Mouse (Mus musculus) ES-Bruce4 (cell line): ENCODE measurements around the gene Plscr4. TPM values are rescaled to one million over a fixed set of nuclear protein-coding genes. Genes with fewer than 3 reads are reported as not detected.

Experiments
- H3K27ac ChIP-seq: 2 replicates; pipeline ENCODE4 v1.5.1; 2012; ENCODE audit warnings: low read length, inconsistent platforms; ENCODE audit not compliant: insufficient read depth
- H3K27me3 ChIP-seq: 2 replicates; pipeline ENCODE4 v1.6.1; 2012; ENCODE audit warnings: mild to moderate bottlenecking, low read length, inconsistent platforms; ENCODE audit not compliant: control insufficient read depth, poor library complexity, insufficient read depth, severe bottlenecking
- H3K36me3 ChIP-seq: 2 replicates; pipeline ENCODE4 v1.6.1; 2012; ENCODE audit warnings: inconsistent platforms, mild to moderate bottlenecking, low read length, moderate library complexity; ENCODE audit not compliant: control insufficient read depth, poor library complexity, insufficient read depth, severe bottlenecking
- H3K4me1 ChIP-seq: one replicate; pipeline ENCODE4 v1.8.1; 2011; ENCODE audit warnings: low read length; ENCODE audit not compliant: control insufficient read depth, insufficient read depth
- H3K4me3 ChIP-seq: 2 replicates; pipeline ENCODE4 v1.5.1; 2011; ENCODE audit warnings: low read depth, mild to moderate bottlenecking, low read length
- H3K9ac ChIP-seq: 2 replicates; pipeline ENCODE4 v1.6.1; 2012; ENCODE audit warnings: low read depth, mild to moderate bottlenecking, inconsistent platforms; ENCODE audit not compliant: poor library complexity, severe bottlenecking
- H3K9me3 ChIP-seq: replicated peaks from 2 replicates; pipeline ENCODE4 v1.6.1; 2012; ENCODE audit warnings: mild to moderate bottlenecking, low read length, inconsistent platforms; ENCODE audit not compliant: control insufficient read depth, poor library complexity, insufficient read depth, severe bottlenecking
- CTCF ChIP-seq: IDR thresholded peaks from one replicate; pipeline ENCODE4 v1.8.1; 2011; ENCODE audit warnings: low read depth, low read length
- EP300 ChIP-seq: IDR thresholded peaks from 2 replicates; pipeline ENCODE4 v1.6.1; 2011; ENCODE audit warnings: low read depth, low read length; ENCODE audit not compliant: insufficient read depth
- POLR2A ChIP-seq: IDR thresholded peaks from one replicate; pipeline ENCODE4 v1.8.1; 2011; ENCODE audit warnings: low read length; ENCODE audit not compliant: insufficient read depth
- polyA plus RNA-seq: library from polyadenylated mRNA; stranded (reverse); fragments of >200 nt; gene quantifications from 2 replicates; pipeline ENCODE4 v1.2.4, GENCODE M21; 2011; ENCODE audit warnings: low read depth; ENCODE audit not compliant: missing spikeins, insufficient read depth, insufficient read length

Plscr4 gene
- polyA plus RNA-seq, 1 experiment, result not detected

DNA sequence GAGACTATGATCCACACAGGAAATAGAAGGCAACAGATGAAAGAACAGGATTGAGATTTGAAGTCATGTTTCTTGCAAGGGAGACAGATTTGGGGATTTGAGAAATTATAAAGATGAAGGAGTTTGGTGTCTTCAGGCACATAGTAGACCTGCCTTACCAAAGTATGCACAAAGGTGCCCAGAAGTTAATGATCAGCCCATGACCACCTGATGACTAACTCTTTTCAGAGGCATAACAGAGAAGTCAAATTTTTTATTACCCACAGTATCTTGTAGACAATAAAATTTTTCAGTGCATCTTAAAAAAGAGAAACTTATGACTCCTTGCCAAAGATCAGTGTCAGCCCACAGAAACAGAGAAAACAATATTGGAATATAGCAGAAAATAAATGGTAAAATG lies 12.6 kb upstream of the Plscr4 start:
- no peaks in the 10 kb centered on the region for H3K36me3 ChIP-seq
- no peaks in the 10 kb centered on the region for H3K27me3 ChIP-seq
- no peak overlapping the region for H3K9ac ChIP-seq
- H3K4me3 ChIP-seq, result no peak overlapping the region
- no peaks in the 10 kb centered on the region for H3K4me1 ChIP-seq
- no peaks in the 10 kb centered on the region for H3K9me3 ChIP-seq
- no peak overlapping the region for H3K27ac ChIP-seq
- no peak for TF ChIP-seq POLR2A
- no peak for TF ChIP-seq EP300
- no peak for TF ChIP-seq CTCF

DNA sequence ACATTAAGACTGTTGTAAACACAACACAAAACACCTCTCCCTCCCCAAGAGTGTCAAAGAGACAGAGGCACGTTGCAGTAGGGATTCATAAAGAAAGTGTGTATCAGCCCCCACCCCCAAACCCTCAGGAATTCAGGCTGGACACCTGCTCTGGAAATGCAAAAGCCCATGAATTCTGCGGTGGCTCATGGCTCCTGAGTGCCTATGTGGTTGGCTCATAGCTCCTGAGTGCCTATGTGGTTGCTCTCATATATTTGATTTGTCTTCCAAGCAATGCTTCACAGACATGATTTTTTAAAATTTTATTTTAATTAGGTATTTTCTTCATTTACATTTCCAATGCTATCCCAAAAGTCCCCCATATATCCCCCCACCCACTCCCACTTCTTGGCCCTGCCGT lies 568 bp upstream of the Plscr4 start:
- no peaks in the 10 kb centered on the region for H3K36me3 ChIP-seq
- TF ChIP-seq CTCF (no peak), EP300 (no peak), POLR2A (no peak)
- no peak overlapping the region for H3K4me3 ChIP-seq
- H3K9me3 ChIP-seq, result no peaks in the 10 kb centered on the region
- H3K27ac ChIP-seq, result no peak overlapping the region
- no peaks in the 10 kb centered on the region for H3K4me1 ChIP-seq
- H3K9ac ChIP-seq, result no peak overlapping the region
- H3K27me3 ChIP-seq, result peaks cover 2% of the 10 kb centered on the region; the same call in 1 of the 2 replicates

- TF ChIP-seq EP300, result no peak
- no peak for TF ChIP-seq POLR2A
- peak overlapping the region; percentile 67 for H3K9ac ChIP-seq
- H3K36me3 ChIP-seq, result no peaks in the 10 kb centered on the region
- no peak overlapping the region for H3K27ac ChIP-seq
- no peaks in the 10 kb centered on the region for H3K4me1 ChIP-seq
- no peaks in the 10 kb centered on the region for H3K9me3 ChIP-seq
- H3K4me3 ChIP-seq, result peak overlapping the region; percentile 45
- H3K27me3 ChIP-seq, result peaks cover 2% of the 10 kb centered on the region; the same call in 1 of the 2 replicates
These were observed 858 bp downstream of the Plscr4 start for GRCm38 (mm10) chr9:92458059-92458402.

- Histone ChIP-seq H3K9ac (no peak overlapping the region), H3K9me3 (no peaks in the 10 kb centered on the region), H3K4me3 (no peak overlapping the region), H3K36me3 (no peaks in the 10 kb centered on the region), H3K27ac (no peak overlapping the region), H3K27me3 (peaks cover 2% of the 10 kb centered on the region; the same call in 1 of the 2 replicates), H3K4me1 (no peaks in the 10 kb centered on the region)
- no peak for TF ChIP-seq POLR2A
- no peak for TF ChIP-seq EP300
- no peak for TF ChIP-seq CTCF
These were observed 1.2 kb downstream of the Plscr4 start for GRCm38 (mm10) chr9:92458418-92458817.

DNA sequence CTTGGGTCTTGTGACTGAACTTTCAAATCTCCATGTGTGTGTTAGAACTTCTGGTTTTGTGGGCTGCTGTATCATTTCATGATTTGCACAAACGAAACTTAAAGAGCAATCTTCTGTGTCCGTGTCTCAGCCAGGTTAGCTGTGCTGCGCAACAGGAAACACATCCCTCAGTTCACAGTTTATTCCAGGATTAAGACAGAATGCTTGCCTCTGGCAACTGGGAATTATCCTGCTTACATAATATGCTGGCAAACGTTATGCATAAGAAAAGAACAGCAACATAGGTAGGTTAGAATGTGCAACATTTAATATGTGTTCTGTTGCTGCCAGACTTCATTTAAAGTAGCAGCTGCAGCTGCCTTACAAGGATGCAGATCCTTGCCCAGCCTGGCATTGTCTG lies 10.6 kb downstream of the Plscr4 start:
- Histone ChIP-seq H3K36me3 (no peaks in the 10 kb centered on the region), H3K4me3 (no peak overlapping the region), H3K9ac (no peak overlapping the region), H3K27ac (no peak overlapping the region), H3K4me1 (no peaks in the 10 kb centered on the region), H3K9me3 (no peaks in the 10 kb centered on the region), H3K27me3 (no peaks in the 10 kb centered on the region)
- TF ChIP-seq CTCF, result no peak
- no peak for TF ChIP-seq POLR2A
- no peak for TF ChIP-seq EP300

DNA sequence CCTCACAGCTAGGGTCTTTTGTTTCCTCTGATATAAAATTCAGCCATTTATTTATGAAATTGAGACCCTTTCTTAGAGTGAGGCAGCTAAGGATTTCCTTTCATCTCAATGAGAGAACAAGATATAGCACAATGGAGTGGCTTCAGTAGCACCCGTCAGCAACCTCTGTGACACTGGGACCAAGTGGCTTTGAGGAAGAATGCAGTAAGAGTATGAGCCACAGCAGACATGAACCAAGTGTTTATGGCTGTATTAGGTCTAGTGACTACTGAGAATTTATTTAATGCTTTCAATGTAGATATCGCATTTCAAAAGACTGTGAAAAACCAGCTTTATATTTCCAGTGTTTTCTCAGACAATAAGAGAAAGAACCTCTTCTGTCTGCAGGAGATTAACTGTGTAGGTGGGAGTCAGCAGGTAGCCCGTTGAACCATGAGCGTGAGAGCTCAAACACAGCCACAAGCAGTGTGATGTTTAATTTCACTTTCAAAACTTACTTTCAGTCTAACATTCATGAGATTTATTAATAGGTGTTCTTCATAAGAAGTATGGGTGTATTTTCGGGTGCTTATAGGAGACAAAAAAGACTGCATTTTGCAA lies 15.2 kb downstream of the Plscr4 start:
- no peak for TF ChIP-seq POLR2A
- no peak for TF ChIP-seq CTCF
- TF ChIP-seq EP300, result no peak
- Histone ChIP-seq H3K9ac (no peak overlapping the region), H3K4me1 (no peaks in the 10 kb centered on the region), H3K27ac (no peak overlapping the region), H3K36me3 (no peaks in the 10 kb centered on the region), H3K27me3 (no peaks in the 10 kb centered on the region), H3K4me3 (no peak overlapping the region), H3K9me3 (no peaks in the 10 kb centered on the region)
